Mouse (Mus musculus) CH12.LX (cell line): ENCODE measurements at regions not wholly inside any gene's neighbourhood (a gene's known extent, or its start where the extent isn't known, plus 50 kb on each side); places are given as distances from the start of the nearest gene placed in this dataset.

Source experiments
- DNase-seq: peaks from one replicate; pipeline ENCODE4 v3.0.0-alpha.2; 2013; ENCODE audit errors: extremely low read depth
- H3K27ac ChIP-seq: 2 replicates; pipeline ENCODE4 v1.5.1; 2012; ENCODE audit warnings: low read depth, mild to moderate bottlenecking, control low read depth, moderate library complexity; ENCODE audit not compliant: insufficient read depth
- H3K27me3 ChIP-seq: replicated peaks from 2 replicates; pipeline ENCODE3; 2012; ENCODE audit warnings: inconsistent platforms
- H3K36me3 ChIP-seq, 2 experiments: replicated peaks in 1 of 2; 2 replicates each; pipeline versions ENCODE3 to v1.6.1; 2012; ENCODE audit warnings: inconsistent platforms in 1 of 2, low read length in 1 of 2, mild to moderate bottlenecking in 1 of 2, mixed read lengths in 1 of 2, moderate library complexity in 1 of 2; ENCODE audit not compliant: control insufficient read depth in 1 of 2, insufficient read depth in 1 of 2
- H3K4me1 ChIP-seq, 2 experiments: 2 replicates each; pipeline ENCODE4 v1.6.1; 2012; ENCODE audit warnings: inconsistent platforms in 1 of 2, moderate library complexity in 1 of 2; ENCODE audit not compliant: insufficient read depth in 2 of 2, control insufficient read depth in 1 of 2
- H3K4me2 ChIP-seq: 2 replicates; pipeline ENCODE4 v1.6.1; 2012; ENCODE audit warnings: low read depth, mild to moderate bottlenecking, control low read depth; ENCODE audit not compliant: poor library complexity, insufficient read depth, severe bottlenecking
- H3K4me3 ChIP-seq, 3 experiments: fragments of 150-350 bp in 1 of 3; sonication (generic) in 1 of 3; replicated peaks in 1 of 3; 2 replicates each; pipeline versions ENCODE3 to v1.5.1; 2011 to 2012; ENCODE audit warnings: low read depth in 2 of 3, low read length in 2 of 3, mild to moderate bottlenecking in 2 of 3, moderate library complexity in 2 of 3, control low read depth in 1 of 3, improper control_type of control experiment in 1 of 3, inconsistent platforms in 1 of 3, mixed read lengths in 1 of 3; ENCODE audit not compliant: poor library complexity in 1 of 3
- H3K79me2 ChIP-seq: replicated peaks from 2 replicates; pipeline ENCODE4 v1.6.1; 2012; ENCODE audit warnings: mild to moderate bottlenecking, moderate library complexity; ENCODE audit not compliant: control insufficient read depth, poor library complexity, insufficient read depth, severe bottlenecking; ENCODE audit errors: extremely low read depth
- H3K9ac ChIP-seq: 2 replicates; pipeline ENCODE4 v1.6.1; 2012; ENCODE audit warnings: low read depth, mild to moderate bottlenecking, control low read depth, moderate library complexity; ENCODE audit not compliant: insufficient read depth
- H3K9me3 ChIP-seq: replicated peaks from 2 replicates; pipeline ENCODE3; 2012; ENCODE audit warnings: low read length, inconsistent platforms, mixed read lengths
- BHLHE40 ChIP-seq: IDR thresholded peaks from 2 replicates; pipeline ENCODE4 v1.6.1; 2011; ENCODE audit warnings: mild to moderate bottlenecking, low read depth, low read length, improper control_type of control experiment
- CHD2 ChIP-seq: IDR thresholded peaks from 2 replicates; pipeline ENCODE4 v1.6.1; 2011; ENCODE audit warnings: low read length, improper control_type of control experiment
- E2F4 ChIP-seq: IDR thresholded peaks from 2 replicates; pipeline ENCODE4 v1.6.1; 2011; ENCODE audit warnings: low read depth, low read length, improper control_type of control experiment; ENCODE audit not compliant: insufficient replicate concordance
- ELF1 ChIP-seq: IDR thresholded peaks from 2 replicates; pipeline ENCODE4 v1.6.1; 2014; ENCODE audit warnings: low read depth, mild to moderate bottlenecking, inconsistent platforms, low read length, improper control_type of control experiment
- HCFC1 ChIP-seq: IDR thresholded peaks from 2 replicates; pipeline ENCODE4 v1.6.1; 2012; ENCODE audit warnings: low read depth, mild to moderate bottlenecking, inconsistent platforms, low read length, improper control_type of control experiment
- JUN ChIP-seq: IDR thresholded peaks from 2 replicates; pipeline ENCODE4 v1.6.1; 2011; ENCODE audit warnings: low read depth, mild to moderate bottlenecking, low read length, improper control_type of control experiment, moderate library complexity; ENCODE audit not compliant: insufficient read depth
- JUND ChIP-seq: conservative IDR thresholded peaks from 2 replicates; pipeline ENCODE4 v1.6.1; 2011; ENCODE audit warnings: low read depth, low read length, improper control_type of control experiment
- MAFK ChIP-seq: IDR thresholded peaks from 2 replicates; pipeline ENCODE4 v1.6.1; 2011; ENCODE audit warnings: low read length, improper control_type of control experiment; ENCODE audit not compliant: insufficient replicate concordance
- MEF2A ChIP-seq: IDR thresholded peaks from 2 replicates; pipeline ENCODE4 v1.6.1; 2014; ENCODE audit warnings: low read depth, mild to moderate bottlenecking, inconsistent platforms, low read length, improper control_type of control experiment, borderline replicate concordance
- NRF1 ChIP-seq: IDR thresholded peaks from 2 replicates; pipeline ENCODE4 v1.6.1; 2014; ENCODE audit warnings: low read depth, mild to moderate bottlenecking, inconsistent platforms, low read length, improper control_type of control experiment, moderate library complexity
- PAX5 ChIP-seq: IDR thresholded peaks from 2 replicates; pipeline ENCODE4 v1.6.1; 2012; ENCODE audit warnings: low read length, inconsistent platforms, mixed read lengths
- POLR2A ChIP-seq: IDR thresholded peaks from 2 replicates; pipeline ENCODE4 v1.6.1; 2011; ENCODE audit warnings: low read depth, mild to moderate bottlenecking, improper control_type of control experiment, low read length
- SIN3A ChIP-seq: IDR thresholded peaks from 2 replicates; pipeline ENCODE4 v1.6.1; 2012; ENCODE audit warnings: low read length, improper control_type of control experiment, inconsistent platforms
- SMC3 ChIP-seq: IDR thresholded peaks from 2 replicates; pipeline ENCODE4 v1.6.1; 2011; ENCODE audit warnings: low read depth, low read length, improper control_type of control experiment
- TCF12 ChIP-seq: IDR thresholded peaks from 2 replicates; pipeline ENCODE4 v1.6.1; 2014; ENCODE audit warnings: low read depth, mild to moderate bottlenecking, inconsistent platforms, low read length, improper control_type of control experiment
- UBTF ChIP-seq: IDR thresholded peaks from 2 replicates; pipeline ENCODE4 v1.6.1; 2012; ENCODE audit warnings: low read depth, mild to moderate bottlenecking, inconsistent platforms, low read length, improper control_type of control experiment, moderate library complexity
- USF1 ChIP-seq: IDR thresholded peaks from 2 replicates; pipeline ENCODE4 v1.6.1; 2014; ENCODE audit warnings: low read depth, mild to moderate bottlenecking, inconsistent platforms, low read length, improper control_type of control experiment
- USF2 ChIP-seq: conservative IDR thresholded peaks from 2 replicates; pipeline ENCODE4 v1.6.1; 2011; ENCODE audit warnings: low read depth, low read length, improper control_type of control experiment
- ZC3H11A ChIP-seq: IDR thresholded peaks from 2 replicates; pipeline ENCODE4 v1.6.1; 2012; ENCODE audit warnings: low read depth, mild to moderate bottlenecking, inconsistent platforms, low read length, improper control_type of control experiment
- ZMIZ1 ChIP-seq: IDR thresholded peaks from 2 replicates; pipeline ENCODE4 v1.6.1; 2012; ENCODE audit warnings: low read depth, mild to moderate bottlenecking, inconsistent platforms, low read length, improper control_type of control experiment
- dilution Hi-C: fragments of 300-500 bp; cut with MboI; formaldehyde crosslinking; loops from 2 replicates; pipeline ENCODE4 v1.14.3; 2020; ENCODE audit warnings: low sequenced_read_pairs; ENCODE audit not compliant: extremely low pct_unique_long_range_greater_than_20kb, extremely low pct_ligation_motif_present
- in situ Hi-C: fragments of 300-500 bp; cut with MboI; formaldehyde crosslinking; loops from 3 replicates; pipeline ENCODE4 v1.14.3; 2019; ENCODE audit warnings: low sequenced_read_pairs, low pct_ligation_motif_present, low pct_unique_long_range_greater_than_20kb, mixed read lengths

DNA sequence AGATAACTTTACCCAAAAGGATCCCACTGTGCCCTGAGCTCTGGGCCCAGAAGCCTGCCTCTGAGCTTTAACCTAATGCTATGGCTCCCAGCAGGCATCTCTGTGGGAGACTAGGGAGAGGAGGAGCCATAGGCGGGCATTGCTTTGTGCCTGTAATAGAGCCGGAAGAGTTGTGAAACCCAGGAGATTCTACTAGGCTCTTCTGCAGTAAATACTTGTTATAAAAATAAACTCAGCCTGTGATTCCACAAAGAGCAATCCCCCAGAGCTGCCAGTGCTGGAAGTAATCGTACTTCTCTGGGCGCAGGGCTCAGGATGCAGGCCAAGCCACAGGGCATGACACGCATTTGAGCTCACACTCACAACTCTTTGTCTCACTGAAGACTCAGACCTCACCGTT lies 73.7 kb upstream of the Dlg1 start:
- H3K36me3 ChIP-seq = no peaks in the 10 kb centered on the region
- H3K4me3 ChIP-seq = no peak overlapping the region
- no peak overlapping the region for H3K27ac ChIP-seq
- dilution Hi-C loops = no loop called here
- no peak for DNase-seq
- H3K4me1 ChIP-seq = peaks cover 5 to 29% of the 10 kb centered on the region in 2 experiments
- H3K9ac ChIP-seq = no peak overlapping the region
- no peak for TF ChIP-seq PAX5
- no peak for TF ChIP-seq USF1
- H3K4me2 ChIP-seq = no peak overlapping the region
- H3K79me2 ChIP-seq = no peaks in the 10 kb centered on the region
- no peaks in the 10 kb centered on the region for H3K27me3 ChIP-seq
- H3K9me3 ChIP-seq = no peaks in the 10 kb centered on the region
- in situ Hi-C loops = no loop called here

DNA sequence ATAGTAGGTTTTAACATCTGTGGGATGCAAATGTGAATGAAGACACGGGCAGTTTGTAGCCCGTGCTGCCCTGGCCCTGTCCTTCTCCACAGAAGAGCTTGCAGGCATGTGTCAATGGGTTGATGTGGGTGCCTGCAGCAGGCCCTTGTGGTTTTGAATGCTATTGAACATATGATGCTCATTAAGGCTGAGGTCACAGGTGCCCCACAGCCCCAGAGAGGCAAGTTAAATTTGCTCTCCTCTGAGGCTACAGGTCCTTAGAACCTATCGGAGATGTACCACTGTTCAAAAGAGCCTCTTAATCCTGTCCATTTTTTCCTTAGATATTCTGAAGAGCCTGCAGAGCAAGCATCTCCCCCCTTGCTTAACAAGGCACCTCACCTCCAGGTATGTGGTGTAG lies 71.7 kb upstream of the Dlg1 start:
- H3K27ac ChIP-seq = no peak overlapping the region
- H3K4me1 ChIP-seq = peaks cover 5 to 29% of the 10 kb centered on the region in 2 experiments
- no peaks in the 10 kb centered on the region for H3K79me2 ChIP-seq
- DNase-seq = no peak
- H3K36me3 ChIP-seq = no peaks in the 10 kb centered on the region
- no peak overlapping the region for H3K4me2 ChIP-seq
- no peak overlapping the region for H3K4me3 ChIP-seq
- no peaks in the 10 kb centered on the region for H3K9me3 ChIP-seq
- H3K9ac ChIP-seq = no peak overlapping the region
- dilution Hi-C loops (no loop called here), in situ Hi-C loops (no loop called here)
- TF ChIP-seq JUN = no peak
- TF ChIP-seq UBTF = no peak
- TF ChIP-seq CHD2 = no peak
- TF ChIP-seq JUND = no peak
- TF ChIP-seq POLR2A = no peak
- TF ChIP-seq TCF12 = no peak
- no peak for TF ChIP-seq ZMIZ1
- TF ChIP-seq E2F4 = no peak
- TF ChIP-seq SIN3A = no peak
- TF ChIP-seq USF2 = no peak
- TF ChIP-seq MEF2A = no peak
- no peak for TF ChIP-seq MAFK
- no peak for TF ChIP-seq BHLHE40
- TF ChIP-seq NRF1 = no peak
- TF ChIP-seq ZC3H11A = no peak
- no peak for TF ChIP-seq ELF1
- no peak for TF ChIP-seq HCFC1
- no peak for TF ChIP-seq USF1
- no peak for TF ChIP-seq SMC3
- H3K27me3 ChIP-seq = no peaks in the 10 kb centered on the region
